Mouse (Mus musculus) megakaryocyte, embryonic 14.5 days (primary cell): Measurements from ENCODE around the gene Phf13.

ENCODE experiments used
- FLI1 ChIP-seq: IDR thresholded peaks from 2 replicates; pipeline ENCODE4 v1.6.1; 2012; ENCODE audit warnings: low read length, inconsistent platforms, mixed read lengths
- GATA1 ChIP-seq: IDR thresholded peaks from 3 replicates; pipeline ENCODE4 v1.6.1; 2012; ENCODE audit warnings: mixed read lengths, low read length, inconsistent platforms, borderline replicate concordance

GRCm38 (mm10) chr4:152000906-152001305 lies 4.8 kb upstream of the Phf13 start:
- TF ChIP-seq GATA1 (no peak), FLI1 (no peak)
